Mouse (Mus musculus) kidney, adult 2 months (tissue): ENCODE results near the gene Gm14190.

ENCODE experiments used
- CTCF ChIP-seq: fragments of 200-500 bp; conservative IDR thresholded peaks from 2 replicates; pipeline ENCODE4 v1.5.1; 2011; ENCODE audit warnings: low read depth, mild to moderate bottlenecking, control low read depth, low read length, moderate library complexity, mixed read lengths; ENCODE audit not compliant: insufficient read depth, insufficient read length
- POLR2A ChIP-seq: fragments of 200-500 bp; IDR thresholded peaks from one replicate; pipeline ENCODE4 v1.6.1; 2011; ENCODE audit warnings: low read depth, low read length, control low read depth

GRCm38 (mm10) chr11:99718759-99719158, 28.2 kb upstream of the Gm14190 start:
- TF ChIP-seq POLR2A, result no peak
- no peak for TF ChIP-seq CTCF
